Mouse (Mus musculus) midbrain, postnatal 0 days (tissue): ENCODE measurements at regions not wholly inside any gene's neighbourhood (a gene's known extent, or its start where the extent isn't known, plus 50 kb on each side); places are given as distances from the start of the nearest gene placed in this dataset.

Source experiments
- ATAC-seq: fragments of 200-750 bp; cut with Nextera tagmentation; 2 replicates; pipeline ENCODE4 v1.8.0; 2017; ENCODE audit warnings: moderate number of reproducible peaks, mild to moderate bottlenecking, moderate TSS enrichment, moderate library complexity; ENCODE audit not compliant: low FRiP score
- DNase-seq: peaks from one replicate; pipeline ENCODE4 v3.0.0-alpha.2; 2015; ENCODE audit warnings: low spot score
- H3K27ac ChIP-seq: fragments of 300-500 bp; sonication (generic); 2 replicates; pipeline ENCODE4 v1.5.1; 2014; ENCODE audit warnings: low read depth, mild to moderate bottlenecking, low read length, mixed read lengths
- H3K27me3 ChIP-seq: fragments of 300-500 bp; sonication (generic); 2 replicates; pipeline ENCODE4 v1.6.1; 2014; ENCODE audit warnings: low read length, control low read depth, mixed read lengths; ENCODE audit not compliant: insufficient read depth
- H3K36me3 ChIP-seq: fragments of 300-500 bp; sonication (generic); 2 replicates; pipeline ENCODE4 v1.6.1; 2014; ENCODE audit warnings: low read length, control low read depth, mixed read lengths; ENCODE audit not compliant: insufficient read depth
- H3K4me1 ChIP-seq: fragments of 300-500 bp; sonication (generic); 2 replicates; pipeline ENCODE4 v1.6.1; 2014; ENCODE audit warnings: mild to moderate bottlenecking, control low read depth, antibody characterized with exemption, low read length, mixed read lengths; ENCODE audit not compliant: insufficient read depth
- H3K4me2 ChIP-seq: fragments of 300-500 bp; sonication (generic); 2 replicates; pipeline ENCODE4 v1.6.1; 2014; ENCODE audit warnings: low read depth, mild to moderate bottlenecking, low read length, mixed read lengths; ENCODE audit not compliant: poor library complexity, severe bottlenecking
- H3K4me3 ChIP-seq: fragments of 300-500 bp; sonication (generic); 2 replicates; pipeline ENCODE4 v1.5.1; 2014; ENCODE audit warnings: low read depth, mild to moderate bottlenecking, low read length, moderate library complexity
- H3K9ac ChIP-seq: fragments of 300-500 bp; sonication (generic); replicated peaks from 2 replicates; pipeline ENCODE4 v1.6.1; 2014; ENCODE audit warnings: mild to moderate bottlenecking, low read length, moderate library complexity, mixed read lengths; ENCODE audit not compliant: poor library complexity, severe bottlenecking
- H3K9me3 ChIP-seq: fragments of 300-500 bp; sonication (generic); 2 replicates; pipeline ENCODE4 v1.6.1; 2016; ENCODE audit warnings: low read length, control low read depth
- CTCF ChIP-seq: IDR thresholded peaks from 2 replicates; pipeline ENCODE4 v1.5.1; 2016; ENCODE audit warnings: antibody characterized with exemption, mild to moderate bottlenecking
- WGBS: fragments of 180-500 bp; shearing (Covaris S2); extraction: QIAGEN DNeasy Blood & Tissue Kit; methylation state at CpG from one replicate; pipeline ENCODE4 v1.1.7; 2014; 5-methylcytosine and 5-hydroxymethylcytosine counted together

- Histone ChIP-seq H3K4me1 (no peaks in the 10 kb centered on the region), H3K36me3 (no peaks in the 10 kb centered on the region), H3K9me3 (no peaks in the 10 kb centered on the region), H3K27me3 (no peaks in the 10 kb centered on the region), H3K4me3 (no peak overlapping the region), H3K4me2 (no peak overlapping the region), H3K9ac (no peak overlapping the region), H3K27ac (no peak overlapping the region)
- no peak for ATAC-seq
- WGBS: 83% methylated on average over 8 of the region's 8 CpGs
- DNase-seq: no peak
- no peak for TF ChIP-seq CTCF
These were observed 480.2 kb upstream of the Castor2 start for GRCm38 (mm10) chr5:133619347-133619746.

- no peak overlapping the region for H3K4me2 ChIP-seq
- no peaks in the 10 kb centered on the region for H3K27me3 ChIP-seq
- ATAC-seq (no peak), DNase-seq (no peak)
- H3K9me3 ChIP-seq: no peaks in the 10 kb centered on the region
- no peaks in the 10 kb centered on the region for H3K4me1 ChIP-seq
- WGBS: 66% methylated on average over 8 of the region's 8 CpGs
- H3K9ac ChIP-seq: no peak overlapping the region
- no peak for TF ChIP-seq CTCF
- no peak overlapping the region for H3K4me3 ChIP-seq
- H3K36me3 ChIP-seq: no peaks in the 10 kb centered on the region
- no peak overlapping the region for H3K27ac ChIP-seq
These were observed 498.2 kb upstream of the Castor2 start for GRCm38 (mm10) chr5:133601241-133601739.

- DNase-seq (peak; percentile 41), ATAC-seq (no peak)
- no peak overlapping the region for H3K9ac ChIP-seq
- H3K4me1 ChIP-seq: no peaks in the 10 kb centered on the region
- H3K4me3 ChIP-seq: no peak overlapping the region
- no peak overlapping the region for H3K27ac ChIP-seq
- H3K27me3 ChIP-seq: no peaks in the 10 kb centered on the region
- 56% methylated on average over 5 of the region's 5 CpGs for WGBS
- no peak overlapping the region for H3K4me2 ChIP-seq
- H3K36me3 ChIP-seq: no peaks in the 10 kb centered on the region
- peak; percentile 66 for TF ChIP-seq CTCF
- no peaks in the 10 kb centered on the region for H3K9me3 ChIP-seq
These were observed 498.9 kb upstream of the Castor2 start for GRCm38 (mm10) chr5:133600630-133601029.

- DNase-seq (no peak), ATAC-seq (no peak)
- no peak for TF ChIP-seq CTCF
- no peak overlapping the region for H3K4me2 ChIP-seq
- no peaks in the 10 kb centered on the region for H3K36me3 ChIP-seq
- H3K27ac ChIP-seq: no peak overlapping the region
- no peak overlapping the region for H3K9ac ChIP-seq
- H3K9me3 ChIP-seq: no peaks in the 10 kb centered on the region
- no peaks in the 10 kb centered on the region for H3K27me3 ChIP-seq
- WGBS: 86% methylated on average over 3 of the region's 3 CpGs
- no peak overlapping the region for H3K4me3 ChIP-seq
- no peaks in the 10 kb centered on the region for H3K4me1 ChIP-seq
These were observed 501.4 kb upstream of the Castor2 start for GRCm38 (mm10) chr5:133598105-133598504.

- TF ChIP-seq CTCF: no peak
- no peaks in the 10 kb centered on the region for H3K4me1 ChIP-seq
- no peaks in the 10 kb centered on the region for H3K36me3 ChIP-seq
- no peaks in the 10 kb centered on the region for H3K27me3 ChIP-seq
- no peaks in the 10 kb centered on the region for H3K9me3 ChIP-seq
- no peak overlapping the region for H3K4me2 ChIP-seq
- no peak overlapping the region for H3K4me3 ChIP-seq
- ATAC-seq: no peak
- H3K27ac ChIP-seq: no peak overlapping the region
- no peak overlapping the region for H3K9ac ChIP-seq
- no peak for DNase-seq
These were observed 513.0 kb upstream of the Castor2 start for GRCm38 (mm10) chr5:133586492-133586891.

GRCm38 (mm10) chr5:133585181-133585580, 514.3 kb upstream of the Castor2 start:
- no peak for ATAC-seq
- H3K4me1 ChIP-seq: no peaks in the 10 kb centered on the region

More at GRCm38 (mm10) chr5:133585181-133585580, 514.3 kb upstream of the Castor2 start:
- Histone ChIP-seq H3K9ac (no peak overlapping the region), H3K4me3 (no peak overlapping the region), H3K9me3 (no peaks in the 10 kb centered on the region), H3K27ac (no peak overlapping the region), H3K4me2 (no peak overlapping the region), H3K27me3 (no peaks in the 10 kb centered on the region), H3K36me3 (no peaks in the 10 kb centered on the region)
- TF ChIP-seq CTCF: peak; percentile 87
- peak; percentile 79 for DNase-seq
- 35% methylated on average over 3 of the region's 3 CpGs for WGBS
